Mouse (Mus musculus) monocyte, adult 59 days (primary cell): Measurements from ENCODE around the gene Nostrin. TPM values are rescaled to one million over a fixed set of nuclear protein-coding genes. Genes with fewer than 3 reads are reported as not detected.

Experiments used
- total RNA-seq, 2 experiments: library from RNA; stranded (reverse); gene quantifications; one replicate each; pipeline ENCODE4 v1.2.4; 2023

Gene Nostrin
- total RNA-seq: 1 to 10 TPM; 8.0 to 8.5 TPM

DNA sequence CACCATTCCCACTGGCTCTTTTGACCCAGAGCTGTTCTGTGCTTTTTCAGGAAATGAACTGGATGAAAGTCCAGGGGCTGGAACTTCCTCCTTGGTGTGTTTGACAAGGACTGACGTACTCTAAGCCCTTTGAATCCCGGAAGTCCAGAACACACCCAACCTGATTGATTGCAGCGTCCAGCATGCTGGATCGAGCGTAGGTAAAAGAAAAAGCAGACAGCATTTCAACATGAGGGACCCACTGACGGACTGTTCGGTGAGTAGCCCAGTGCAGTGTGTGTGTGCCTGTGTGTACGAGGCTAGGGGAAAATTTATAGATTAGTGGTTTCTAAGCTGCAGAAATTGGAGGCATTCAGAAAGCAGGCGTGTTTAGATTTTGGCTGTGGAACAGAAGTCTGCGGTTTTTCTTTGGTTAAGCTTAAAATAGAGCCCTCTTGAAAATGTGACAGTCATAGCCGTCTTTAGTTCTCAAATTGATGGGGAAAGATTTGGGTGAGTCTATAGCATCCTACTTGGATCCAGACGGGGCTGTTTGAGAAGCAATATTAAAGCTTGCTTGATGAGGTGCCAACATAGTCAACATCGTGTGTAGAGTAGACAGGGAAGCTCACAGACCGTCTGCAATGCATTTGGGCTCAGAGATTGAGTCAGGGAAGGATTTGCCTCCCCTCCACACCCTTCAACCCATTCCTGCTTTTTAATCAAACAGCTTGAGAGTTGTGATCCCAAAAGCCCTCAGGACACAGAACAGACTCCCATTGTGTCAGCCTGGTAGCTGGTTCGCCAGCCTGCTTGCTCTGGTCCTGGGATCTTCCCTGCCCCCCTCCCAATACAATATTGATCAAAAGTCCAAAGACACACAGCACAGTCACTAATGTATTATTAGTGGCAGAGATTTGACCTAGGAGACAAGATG is at the start of gene Nostrin:
Gene Nostrin (plus strand): TSS at position 140 of the 916 bp plus-strand sequence.

DNA sequence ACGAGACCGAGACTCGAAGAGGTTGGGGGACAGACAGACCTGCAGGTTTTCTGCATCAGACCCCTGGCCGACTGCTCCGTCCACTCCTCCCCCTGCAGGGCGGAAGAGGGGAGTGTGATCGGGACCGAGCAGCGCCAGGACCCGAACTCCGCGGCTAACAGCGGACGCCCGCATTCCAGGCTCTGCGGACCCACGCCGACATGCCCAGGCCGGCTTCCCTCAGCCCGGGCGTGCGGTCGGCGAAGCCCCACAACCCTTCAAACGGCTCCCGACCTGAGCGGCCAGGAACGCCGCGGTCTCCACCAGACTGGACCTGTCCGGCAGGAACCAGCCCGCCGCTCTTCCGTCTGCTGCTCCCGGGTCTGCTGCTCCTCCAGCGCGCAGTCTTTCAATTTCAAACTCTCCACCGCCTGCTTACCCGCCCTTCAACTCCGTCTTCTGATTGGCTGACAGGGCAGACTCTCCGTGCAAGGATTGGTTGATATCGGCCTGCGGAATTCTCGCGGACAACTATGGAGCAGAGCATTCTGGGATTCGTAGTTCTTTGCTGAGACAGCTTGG is 70.3 kb downstream of the Nostrin start, which contains the start of gene Spc25:
Gene Spc25 (minus strand): TSS at position 404 of the 561 bp plus-strand sequence.

DNA sequence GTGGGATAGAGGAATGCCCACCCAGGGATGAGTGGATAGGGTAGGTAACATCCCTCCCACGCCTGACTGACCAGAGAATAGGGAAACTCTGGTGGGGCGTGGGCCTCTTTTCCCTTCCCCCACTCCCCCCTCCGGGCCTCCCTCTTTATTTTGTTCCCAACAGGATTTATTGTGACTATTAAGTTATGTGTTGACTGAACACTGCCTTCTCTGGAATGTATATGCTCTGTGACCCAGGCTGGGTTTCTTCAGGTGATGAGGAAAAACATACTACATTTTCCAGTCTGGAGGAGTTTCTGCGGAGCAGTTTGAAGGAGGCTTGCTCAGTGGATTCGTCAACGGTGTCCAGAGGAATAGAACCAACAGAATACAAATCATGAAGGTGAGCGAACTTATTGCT is 75.2 kb downstream of the Nostrin start, which contains the start of gene G6pc2:
Gene G6pc2 (plus strand): TSS at position 301 of the 400 bp plus-strand sequence.

Other genes starting within 250 kb of the Nostrin start
- gene Spc25, start 70.4 kb downstream of the Nostrin start, total RNA-seq: 1 to 10 TPM in 1 of 2 experiments, under 1 TPM in 1; 0.82 to 1.4 TPM
- gene G6pc2, start 75.3 kb downstream of the Nostrin start, total RNA-seq: not detected
- not detected for gene Abcb11, start 206.8 kb downstream of the Nostrin start, total RNA-seq
- gene Dhrs9, start 244.6 kb downstream of the Nostrin start, total RNA-seq: under 1 TPM; 0.21 to 0.24 TPM